Mouse (Mus musculus) hematopoietic stem cell, adult 5-6 weeks (primary cell): ENCODE results near the gene Ncoa7. TPM values are rescaled to one million over a fixed set of nuclear protein-coding genes. Genes with fewer than 3 reads are reported as not detected.

Experiments used
- total RNA-seq: library from RNA; stranded (forward); fragments of 172-1452, 232-1000 nt; gene quantifications from 2 replicates; pipeline ENCODE4 v1.2.3, GENCODE M21; 2017

Ncoa7 gene
- total RNA-seq, 1 experiment from 2014 or later, result 48.2 TPM

Other genes starting within 250 kb of the Ncoa7 start
- gene Trmt11, start 202.6 kb downstream of the Ncoa7 start, total RNA-seq, result 26.1 and 28.3 TPM in 2 replicates
- 10.2 and 15.1 TPM in 2 replicates for gene Hint3, start 173.7 kb downstream of the Ncoa7 start, total RNA-seq
- gene Hey2, start 39.5 kb upstream of the Ncoa7 start, total RNA-seq, result 0.75 TPM in 1 of 2 replicates, not detected in the other